ENCODE assay signal across 8 mouse cellular contexts in the genomic region with DNA sequence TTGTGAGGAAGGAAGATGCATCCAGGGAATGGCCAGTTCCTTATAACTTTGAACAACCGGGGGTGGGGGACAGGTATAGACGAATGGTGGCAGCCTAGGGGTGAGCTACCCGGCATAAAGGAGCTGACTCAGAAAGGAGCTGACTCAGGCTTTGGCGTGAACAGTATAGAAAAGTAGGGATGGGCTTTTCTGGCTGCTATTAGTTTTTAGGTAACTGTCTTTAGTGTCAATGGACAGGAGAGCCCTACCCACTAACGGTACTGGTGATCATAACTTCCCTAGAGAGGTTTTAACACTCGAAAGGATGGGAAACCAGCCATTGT. TPM values are rescaled to one million over a fixed set of nuclear protein-coding genes. Genes with fewer than 3 reads are reported as not detected.
A peak's percentile ranks its signal among the peaks of the same experiment; 100 is the strongest.
DNase-seq lines count a peak whose midpoint lies in the region; ATAC-seq and TF ChIP-seq lines count a peak whose summit lies in the region.

No protein-coding gene starts in this region.

- no peak for TF ChIP-seq EP300 in heart, postnatal 0 days (IDR thresholded peaks at IDR 0.05; ENCODE audit: low read depth)

- no peak for TF ChIP-seq CTCF in heart, postnatal 0 days (IDR thresholded peaks at IDR 0.05; ENCODE audit: low read depth)
- TF ChIP-seq CTCF in Patski (IDR thresholded peaks at IDR 0.05), result no peak

- no peaks in the 10 kb centered on the region for H3K9me3 ChIP-seq in heart, postnatal 0 days (replicated peaks; ENCODE audit: control insufficient read depth, low read length)
- H3K9me3 ChIP-seq in hindbrain, embryonic 11.5 days (ENCODE audit: control insufficient read depth, low read length), result no peaks in the 10 kb centered on the region

- no peaks in the 10 kb centered on the region for H3K36me3 ChIP-seq in heart, postnatal 0 days (replicated peaks; ENCODE audit: control insufficient read depth, insufficient read depth, low read length)
- no peaks in the 10 kb centered on the region for H3K36me3 ChIP-seq in hindbrain, embryonic 11.5 days (ENCODE audit: control insufficient read depth, insufficient read depth, low read length)

- H3K27ac ChIP-seq in heart, postnatal 0 days (ENCODE audit: low read depth), result peak overlapping the region; percentile 96
- H3K27ac ChIP-seq in hindbrain, embryonic 11.5 days (ENCODE audit: low read depth, low read length), result peak overlapping the region; percentile 88

- peaks cover 22% of the 10 kb centered on the region for H3K4me1 ChIP-seq in heart, postnatal 0 days (ENCODE audit: control insufficient read depth, insufficient read depth)
- H3K4me1 ChIP-seq in hindbrain, embryonic 11.5 days (replicated peaks; ENCODE audit: control insufficient read depth, insufficient read depth, low read length), result 0 out of 2 replicates have a peak, but pooled peaks cover 6% of the 10 kb centered on the region

- WGBS in heart, postnatal 0 days, result 0% methylated on average over 6 of the region's 6 CpGs
- WGBS in hindbrain, embryonic 11.5 days, result 2% methylated on average over 6 of the region's 6 CpGs

- peak overlapping the region; percentile 95 for H3K4me3 ChIP-seq in heart, postnatal 0 days (ENCODE audit: low read depth, low read length)
- peak overlapping the region; percentile 88 for H3K4me3 ChIP-seq in hindbrain, embryonic 11.5 days (ENCODE audit: low read depth, low read length)

- no peak for ATAC-seq in heart, postnatal 0 days (ENCODE audit: insufficient read depth, low read depth)
- ATAC-seq in Patski, result peak; percentile 0
- peak; percentile 36 for ATAC-seq in hindbrain, embryonic 11.5 days (ENCODE audit: low FRiP score)
- peak; percentile 18 for ATAC-seq in megakaryocyte-erythroid progenitor cell, adult 5-6 weeks (replicated peaks; ENCODE audit: low FRiP score, low TSS enrichment, poor library complexity, severe bottlenecking)

- CTCF ChIA-PET in Patski (lab: Charles Lee), result interaction anchor here (0.7 to 1.3 kb wide), 2 partner anchors 12 to 41 kb away, joined by 3 read pairs; no protein-coding TSS in a partner anchor

- POLR2A ChIA-PET in Patski (lab: Charles Lee), result interaction anchor here (0.7 to 1.1 kb wide), 5 partner anchors 13 to 418 kb away, joined by 3 to 4 read pairs (median 3); no protein-coding TSS in a partner anchor

- peak overlapping the region; percentile 97 for H3K4me2 ChIP-seq in heart, postnatal 0 days (ENCODE audit: low read depth, low read length)
- peak overlapping the region; percentile 70 for H3K4me2 ChIP-seq in hindbrain, embryonic 11.5 days (replicated peaks; ENCODE audit: low read depth, low read length)

- peak overlapping the region; percentile 79 for H3K9ac ChIP-seq in heart, postnatal 0 days (replicated peaks; ENCODE audit: low read depth, low read length)
- peak overlapping the region; percentile 77 for H3K9ac ChIP-seq in hindbrain, embryonic 11.5 days (ENCODE audit: low read depth, low read length)

- in situ Hi-C loops in Patski (cut with MboI; ENCODE audit: low pct_unique_long_range_greater_than_20kb), result no loop called here

- no peak for DNase-seq in heart, postnatal 0 days (ENCODE audit: low spot score)
- DNase-seq in heart, adult 18-20 months, result no peak
- DNase-seq in Patski (ENCODE audit: low read depth, low spot score), result no peak
- DNase-seq in hindbrain, embryonic 11.5 days (ENCODE audit: low spot score), result no peak
- DNase-seq in cerebellum, adult 18-20 months, result no peak
- no peak for DNase-seq in MN1 (ENCODE audit: low spot score)
- DNase-seq in frontal cortex, postnatal 36 days (ENCODE audit: low spot score in 2 of 2), result no peak

- H3K27me3 ChIP-seq in heart, postnatal 0 days (ENCODE audit: control insufficient read depth, insufficient read depth, low read length), result no peaks in the 10 kb centered on the region
- no peaks in the 10 kb centered on the region for H3K27me3 ChIP-seq in Patski
- H3K27me3 ChIP-seq in hindbrain, embryonic 11.5 days (ENCODE audit: control insufficient read depth, insufficient read depth, low read length), result no peaks in the 10 kb centered on the region

RNA-seq across cellular contexts. Expression of a gene that starts 0.9 kb away (rescaled TPM):
- 18.4 and 34.1 TPM in 2 replicates for total RNA-seq in heart, postnatal 0 days (2014; rRNA removed; ENCODE audit: low replicate concordance)
- polyA plus RNA-seq in heart, postnatal 0 days (2015; fragmentation: Nextera tagmentation; extraction: Ambion mirVana), result 29.5 and 32.1 TPM in 2 replicates
- total RNA-seq in heart, adult 18-20 months (2021), result 10 to 100 TPM; 32.7 to 37.6 TPM
- 99.6 TPM for polyA plus RNA-seq in Patski (2021)
- polyA plus RNA-seq in hindbrain, embryonic 11.5 days (2014; fragmentation: Nextera tagmentation; extraction: Ambion mirVana), result 25.4 and 25.9 TPM in 2 replicates
- total RNA-seq in megakaryocyte-erythroid progenitor cell, adult 5-6 weeks (2014; fragmentation: Nextera tagmentation), result 26.1 and 40.8 TPM in 2 replicates
- 17.3 and 19.4 TPM in 2 replicates for total RNA-seq in megakaryocyte-erythroid progenitor cell, adult 5-6 weeks (2017)
